In the genomic region with DNA sequence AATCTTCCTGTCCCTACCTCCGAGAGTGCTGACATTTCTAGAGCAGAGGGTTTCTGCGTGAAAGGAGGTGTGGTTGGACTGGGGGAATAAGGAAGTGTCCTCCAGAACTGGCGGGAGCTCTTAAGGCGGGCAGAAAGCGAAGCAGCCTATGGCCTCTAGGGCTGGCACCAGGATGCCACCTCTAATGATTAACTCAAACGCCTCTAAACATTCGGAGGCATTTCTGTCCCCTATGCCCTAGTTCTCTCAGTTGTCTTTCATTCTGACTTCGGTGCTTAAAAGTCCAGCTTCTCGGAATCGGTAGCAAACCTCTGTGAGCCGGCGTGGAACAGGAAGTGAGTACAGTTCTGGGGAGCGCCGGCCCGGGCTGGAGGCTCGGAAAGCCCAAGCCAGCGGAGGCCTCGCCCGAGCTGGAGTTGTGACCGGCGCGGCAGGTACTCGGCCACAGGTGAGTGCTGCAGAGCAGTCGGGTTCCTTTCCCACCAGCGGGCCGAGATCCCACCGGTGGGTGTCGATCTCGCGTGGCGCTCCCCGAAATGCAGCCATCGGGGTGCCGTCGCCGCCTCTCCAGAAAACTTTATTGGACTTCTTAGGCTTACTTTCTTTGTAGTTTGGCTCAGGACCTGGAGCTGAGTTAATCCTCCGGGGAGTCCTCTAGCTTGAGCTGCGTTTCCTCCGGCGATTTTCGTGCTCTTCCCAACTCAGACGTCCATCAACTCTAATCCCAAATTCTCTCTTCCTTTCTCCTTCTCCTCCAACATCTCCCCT, we compare ENCODE assay signal across 1 mouse cellular context.
A peak's percentile ranks its signal among the peaks of the same experiment; 100 is the strongest.
TF ChIP-seq lines count a peak whose summit lies in the region.

Gene Casp8 (plus strand): TSS at position 84 of the 768 bp plus-strand sequence.

TF ChIP-seq in CH12.LX, 34 proteins besides CTCF, POLR2A, EP300 and RAD21 (continued from another document):
- TF ChIP-seq USF2 (conservative IDR thresholded peaks at IDR 0.05; ENCODE audit: low read depth, low read length) (no peak), NELFE (IDR thresholded peaks at IDR 0.05; ENCODE audit: low read depth, low read length) (peak; percentile 76), MEF2A (IDR thresholded peaks at IDR 0.05; ENCODE audit: borderline replicate concordance, low read depth, low read length) (0 out of 2 replicates have a peak, but pooled peaks have one; percentile 23), E2F4 (IDR thresholded peaks at IDR 0.05; ENCODE audit: insufficient replicate concordance, low read depth, low read length) (peak; percentile 90), CHD2 (IDR thresholded peaks at IDR 0.05; ENCODE audit: low read length) (peak; percentile 14; the same call in 1 of the 2 replicates), HCFC1 (IDR thresholded peaks at IDR 0.05; ENCODE audit: low read depth, low read length) (peak; percentile 57), MAZ (IDR thresholded peaks at IDR 0.05; ENCODE audit: low read depth, low read length) (0 out of 2 replicates have a peak, but pooled peaks have one; percentile 46), ZMIZ1 (IDR thresholded peaks at IDR 0.05; ENCODE audit: low read depth, low read length) (0 out of 2 replicates have a peak, but pooled peaks have one; percentile 35), SIN3A (IDR thresholded peaks at IDR 0.05; ENCODE audit: low read length) (peak; percentile 45; the same call in 1 of the 2 replicates), ELF1 (IDR thresholded peaks at IDR 0.05; ENCODE audit: low read depth, low read length) (peak; percentile 89)
